Mouse (Mus musculus): ENCODE results near the gene Pkn1.

The Pkn1 gene

DNA sequence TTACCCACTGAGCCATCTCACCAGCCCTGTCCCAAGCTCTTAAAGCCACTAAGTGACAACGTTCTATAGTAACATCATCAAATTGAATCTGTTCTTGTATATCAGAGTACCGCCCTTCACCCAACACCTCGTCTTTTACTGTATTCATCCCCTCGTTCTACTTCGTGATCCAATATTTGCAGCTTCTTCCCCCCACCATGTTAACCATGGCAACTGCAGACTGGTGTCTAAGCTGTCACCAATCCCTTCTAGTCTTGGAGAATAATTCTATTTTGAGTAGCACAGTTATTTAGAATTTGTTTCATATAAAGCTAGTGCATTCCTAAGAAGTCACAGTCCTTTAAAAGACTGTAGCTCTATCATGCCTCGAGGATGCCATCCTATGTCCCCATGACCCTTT lies 9.7 kb downstream of the Pkn1 start:
- DNase-seq (ENCODE audit: low read depth), result no peak

DNA sequence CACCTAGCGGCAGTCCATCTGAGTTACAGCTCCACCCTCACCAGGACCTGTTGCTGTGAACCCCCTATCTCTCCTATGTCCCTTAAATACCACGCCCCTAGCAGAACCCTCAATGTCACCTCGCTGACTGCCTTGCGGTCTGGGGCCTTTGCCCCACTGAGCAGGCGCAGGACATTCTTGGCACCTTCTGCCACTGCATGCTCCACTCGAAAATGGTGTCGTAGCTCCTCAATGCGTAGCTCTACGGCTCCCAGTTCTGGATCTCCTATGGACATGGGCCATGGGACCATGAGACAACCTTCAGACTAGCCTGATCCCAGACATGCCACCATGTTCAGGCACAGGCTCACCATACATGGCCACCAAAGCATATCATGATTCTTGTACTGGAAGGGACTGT lies 14.5 kb downstream of the Pkn1 start:
- DNase-seq (ENCODE audit: low read depth), result no peak

DNA sequence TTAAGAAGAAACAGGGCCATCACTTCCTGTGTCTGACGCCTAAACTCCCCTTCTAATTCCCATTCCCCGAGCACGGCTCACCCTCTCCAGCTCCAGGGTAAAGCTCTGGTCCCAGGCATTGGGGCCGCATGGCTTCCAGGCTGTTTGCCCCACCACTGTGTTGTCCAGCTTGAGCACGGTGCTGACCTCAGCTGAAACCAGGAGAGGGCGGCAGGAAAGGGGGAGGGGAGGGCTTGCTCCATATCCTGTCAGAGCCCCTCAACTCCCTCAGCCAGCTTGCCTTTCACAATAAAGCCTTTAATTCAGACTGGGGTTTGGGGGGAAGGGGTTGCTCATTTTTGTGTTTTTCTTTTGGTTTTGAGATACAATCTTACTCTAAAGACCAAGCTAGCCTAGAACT lies 17.9 kb downstream of the Pkn1 start:
- no peak for DNase-seq (ENCODE audit: low read depth)

DNA sequence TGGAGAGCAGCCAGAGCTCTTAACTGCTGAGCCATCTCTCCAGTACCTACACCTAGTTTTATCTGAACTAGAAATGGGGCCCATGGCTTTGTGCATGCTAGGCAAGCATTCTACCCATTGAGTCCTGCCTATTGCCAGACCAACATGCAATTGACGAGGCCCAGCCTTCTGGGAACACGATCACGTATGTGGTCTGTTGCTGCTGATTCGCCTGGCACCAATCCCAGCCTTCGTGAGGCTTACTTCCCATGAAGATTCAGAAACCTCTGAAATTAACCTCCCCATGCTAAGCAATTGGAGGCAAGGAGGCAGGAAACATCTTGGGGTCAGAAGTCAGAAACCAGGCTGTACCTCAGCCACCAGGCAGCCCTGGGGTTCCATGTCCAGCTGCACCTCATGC lies 18.4 kb downstream of the Pkn1 start:
- DNase-seq (ENCODE audit: low read depth), result no peak

DNA sequence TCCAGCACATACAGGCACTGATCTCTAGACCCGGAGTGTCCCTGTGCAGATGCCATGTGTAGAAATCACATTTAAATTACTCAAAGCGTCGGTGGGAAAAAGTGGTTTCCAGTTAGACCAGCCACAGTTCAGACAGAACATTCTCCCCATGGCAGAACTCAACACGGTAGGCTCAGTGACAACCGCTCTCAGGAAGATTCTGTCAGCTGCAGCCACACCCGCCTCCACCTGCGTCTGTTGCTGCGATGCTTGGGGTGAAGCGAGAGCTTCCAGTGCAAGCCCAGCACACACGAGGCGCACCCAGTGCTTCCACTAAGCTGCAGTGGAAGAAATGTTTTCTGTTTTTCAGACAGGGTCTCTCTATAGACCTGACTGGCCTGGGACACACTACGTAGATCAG lies 19.1 kb downstream of the Pkn1 start:
- DNase-seq (ENCODE audit: low read depth), result no peak

DNA sequence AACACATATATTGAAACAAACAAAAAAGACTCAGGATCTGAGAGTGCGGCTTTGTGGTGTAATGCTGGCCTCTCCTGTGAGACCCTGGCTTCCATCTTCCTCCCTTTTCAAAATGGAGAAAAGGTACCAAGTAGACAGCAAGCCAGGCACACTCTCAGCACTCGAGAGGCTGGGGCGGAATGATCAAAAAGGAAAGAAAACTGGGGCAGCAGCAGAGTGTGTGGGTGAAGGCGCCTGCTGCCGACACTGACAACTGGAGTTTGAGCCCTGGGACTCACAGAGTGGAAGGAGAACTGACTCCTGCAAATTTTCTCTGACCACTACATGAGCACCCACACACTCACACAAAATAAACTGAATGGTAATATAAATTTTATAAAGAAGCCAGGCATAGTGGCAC lies 24.5 kb downstream of the Pkn1 start:
- DNase-seq (ENCODE audit: low read depth), result no peak

DNA sequence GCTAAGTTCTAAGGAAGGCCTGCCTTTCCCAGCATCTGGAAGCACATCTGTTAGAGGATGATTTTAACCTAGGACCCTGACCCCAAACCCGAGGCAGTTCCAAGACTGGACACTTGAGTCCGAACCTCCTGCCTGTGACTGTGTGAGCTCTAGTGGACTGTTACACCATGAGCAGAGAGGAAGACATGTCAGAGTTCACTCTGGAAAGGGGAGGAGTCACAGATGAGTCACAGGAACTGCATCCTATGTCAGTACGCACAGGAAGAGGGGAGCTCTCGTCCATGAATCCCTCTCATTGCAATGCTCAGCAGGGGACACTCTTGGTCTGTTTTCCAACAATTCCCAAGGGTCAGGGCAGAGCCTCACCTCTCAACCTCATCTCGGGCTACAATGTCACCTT lies 26.0 kb downstream of the Pkn1 start:
- no peak for DNase-seq (ENCODE audit: low read depth)

DNA sequence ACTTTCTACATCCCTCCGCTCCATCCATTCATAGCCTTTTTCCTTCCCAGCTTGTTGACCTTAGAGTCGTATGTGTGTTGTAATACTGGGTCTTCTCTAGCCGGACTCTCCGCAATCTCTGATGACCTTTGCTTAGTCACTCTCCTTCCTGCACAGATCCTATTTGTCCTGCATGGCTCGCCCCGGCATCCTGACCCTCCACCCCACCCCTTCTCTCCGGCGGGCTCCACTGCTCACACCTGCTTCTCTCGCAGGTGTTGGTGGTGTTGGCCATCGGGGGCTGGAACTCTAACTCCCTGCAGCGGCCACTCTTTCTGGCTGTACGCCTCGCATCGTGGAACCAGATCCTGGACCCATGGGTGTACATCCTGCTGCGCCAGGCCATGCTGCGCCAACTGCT lies 30.0 kb downstream of the Pkn1 start:
- no peak for DNase-seq (ENCODE audit: low read depth)

DNA sequence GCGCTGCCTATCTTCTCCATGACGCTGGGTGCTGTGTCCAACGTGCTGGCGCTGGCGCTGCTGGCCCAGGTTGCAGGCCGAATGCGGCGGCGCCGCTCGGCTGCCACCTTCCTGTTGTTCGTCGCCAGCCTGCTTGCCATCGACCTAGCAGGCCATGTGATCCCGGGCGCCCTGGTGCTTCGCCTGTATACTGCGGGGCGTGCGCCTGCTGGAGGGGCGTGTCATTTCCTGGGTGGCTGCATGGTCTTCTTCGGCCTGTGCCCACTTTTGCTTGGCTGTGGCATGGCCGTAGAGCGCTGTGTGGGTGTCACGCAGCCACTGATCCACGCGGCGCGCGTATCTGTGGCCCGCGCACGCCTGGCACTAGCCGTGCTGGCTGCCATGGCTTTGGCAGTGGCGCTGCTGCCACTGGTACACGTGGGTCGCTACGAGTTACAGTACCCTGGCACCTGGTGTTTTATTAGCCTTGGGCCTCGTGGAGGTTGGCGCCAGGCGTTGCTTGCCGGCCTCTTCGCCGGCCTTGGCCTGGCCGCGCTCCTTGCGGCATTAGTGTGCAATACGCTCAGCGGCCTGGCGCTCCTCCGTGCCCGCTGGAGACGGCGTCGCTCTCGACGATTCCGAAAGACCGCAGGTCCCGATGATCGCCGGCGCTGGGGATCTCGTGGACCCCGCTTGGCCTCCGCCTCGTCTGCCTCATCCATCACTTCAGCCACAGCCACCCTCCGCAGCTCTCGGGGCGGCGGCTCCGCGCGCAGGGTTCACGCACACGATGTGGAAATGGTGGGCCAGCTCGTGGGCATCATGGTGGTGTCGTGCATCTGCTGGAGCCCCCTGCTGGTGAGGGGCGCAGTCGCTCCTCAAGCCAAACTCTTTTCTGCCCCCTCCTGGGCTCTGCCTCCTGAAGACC lies 30.7 kb downstream of the Pkn1 start:
- no peak for DNase-seq (ENCODE audit: low read depth)

DNA sequence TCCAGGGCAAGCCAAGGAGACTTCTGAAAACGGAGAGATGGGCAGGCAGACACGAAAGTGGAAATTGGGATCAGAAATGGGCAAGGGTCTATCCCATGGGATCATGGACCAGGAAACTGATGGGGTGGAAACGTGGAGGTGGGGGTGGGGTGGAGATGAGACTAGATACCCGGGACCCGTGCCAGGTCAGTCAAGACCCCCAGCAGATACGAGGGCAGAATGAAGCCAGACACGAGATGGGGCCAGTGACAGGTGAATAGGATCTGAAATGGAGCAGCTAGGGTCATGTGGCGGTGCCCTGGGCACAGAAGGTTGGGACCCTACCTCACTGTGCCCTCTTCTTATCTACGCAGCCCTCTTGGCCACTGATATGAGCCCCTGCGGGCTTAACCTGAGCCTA lies 31.5 kb downstream of the Pkn1 start:
- no peak for DNase-seq (ENCODE audit: low read depth)

DNA sequence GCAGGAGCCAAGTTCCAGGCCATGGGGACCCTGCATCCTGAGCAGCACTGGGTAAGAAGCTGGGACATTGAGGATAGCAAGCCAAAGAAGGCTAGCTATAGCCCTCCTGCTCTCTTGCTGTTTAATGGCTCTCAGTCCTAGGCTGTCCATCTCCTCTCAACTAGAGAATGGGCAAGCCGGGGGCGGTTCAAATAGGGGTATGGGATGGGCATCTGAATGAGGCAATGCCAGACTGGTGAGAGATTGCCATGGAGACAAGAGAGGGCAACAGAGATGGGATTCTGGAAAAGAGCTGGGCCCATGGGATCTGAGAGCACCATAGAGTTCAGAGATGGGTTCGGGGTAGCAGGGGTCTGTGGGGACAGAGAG lies 32.1 kb downstream of the Pkn1 start:
- DNase-seq (ENCODE audit: low read depth), result no peak

DNA sequence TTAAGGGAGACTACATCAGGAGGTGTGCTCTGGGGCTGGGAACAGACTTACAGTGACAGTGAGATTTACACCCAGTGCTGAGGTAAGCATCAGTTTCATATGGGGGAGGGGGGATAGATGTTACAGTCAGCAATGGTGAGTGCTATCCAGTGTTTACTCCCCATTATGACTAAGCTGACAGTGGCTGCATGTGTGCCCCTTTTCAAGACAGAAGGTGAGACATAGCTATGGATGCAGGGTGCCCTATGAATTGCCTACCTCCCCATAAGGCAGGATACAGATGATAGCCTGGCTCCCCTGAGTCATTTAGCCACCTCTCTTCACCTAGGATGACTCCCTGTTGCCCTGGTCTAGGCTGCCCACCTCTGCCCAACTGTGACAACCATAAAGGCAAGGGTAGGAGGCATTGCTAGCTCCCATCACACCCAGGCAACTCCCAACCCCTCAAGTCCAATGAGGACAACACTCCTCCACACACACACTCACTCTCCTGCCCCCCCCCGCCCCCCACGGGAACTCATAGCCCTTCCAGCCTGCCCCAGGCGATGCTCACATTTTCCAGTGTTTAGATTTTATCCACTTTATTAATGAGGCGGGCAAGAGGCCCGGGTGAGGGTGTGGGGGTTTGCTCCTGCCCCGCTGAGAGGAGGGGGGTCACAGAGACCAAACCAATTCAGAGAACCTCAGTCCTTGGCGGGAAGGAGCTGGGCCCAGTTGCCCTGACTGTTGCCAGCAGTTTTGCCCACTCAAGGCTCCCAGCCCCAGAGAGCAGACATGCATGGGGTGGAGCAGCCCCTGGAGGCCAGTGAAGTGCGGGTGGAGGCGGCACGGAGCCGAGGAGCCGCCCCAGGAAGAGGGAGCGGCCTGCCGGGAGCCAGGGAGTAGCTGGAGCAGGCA lies 32.8 kb downstream of the Pkn1 start, which contains the start of gene Ptger1:
Ptger1 (plus strand) TSS at position 710 of the 897 bp plus-strand sequence.
- no peak for DNase-seq (ENCODE audit: low read depth)

DNA sequence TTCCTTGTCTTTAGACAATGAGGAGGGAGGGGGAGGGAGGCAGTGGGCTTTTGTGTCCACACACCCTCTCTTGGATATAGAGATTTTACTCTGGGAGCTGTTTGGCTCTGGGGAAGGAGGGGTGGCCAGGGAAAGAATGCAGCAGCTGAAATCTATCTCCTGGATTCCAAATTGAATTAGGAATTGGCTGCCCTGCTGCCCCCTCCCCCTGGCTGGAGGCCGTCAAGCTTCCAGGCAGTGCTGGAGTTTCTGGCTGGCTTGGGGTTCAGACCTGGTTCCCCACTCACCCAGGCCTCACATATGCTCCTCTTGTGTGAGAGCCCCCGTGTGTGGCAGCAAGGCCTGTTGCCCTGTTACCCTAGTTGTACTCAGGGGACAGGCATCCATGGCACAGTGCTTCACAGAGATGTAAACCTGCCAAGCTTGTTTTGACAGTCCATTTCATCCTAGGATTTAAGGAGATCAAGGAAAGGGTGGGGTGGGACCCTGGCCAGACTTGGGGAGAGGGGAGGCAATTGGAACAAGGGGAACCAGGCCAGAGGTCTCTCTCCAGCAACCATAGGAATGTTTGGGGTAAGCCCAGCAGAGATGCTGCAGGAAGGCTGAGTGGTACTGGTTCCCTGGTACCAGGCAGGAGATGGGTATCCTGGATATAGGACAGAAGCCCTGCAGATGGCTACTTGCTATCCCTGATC lies 33.9 kb downstream of the Pkn1 start:
- DNase-seq (ENCODE audit: low read depth), result no peak

DNA sequence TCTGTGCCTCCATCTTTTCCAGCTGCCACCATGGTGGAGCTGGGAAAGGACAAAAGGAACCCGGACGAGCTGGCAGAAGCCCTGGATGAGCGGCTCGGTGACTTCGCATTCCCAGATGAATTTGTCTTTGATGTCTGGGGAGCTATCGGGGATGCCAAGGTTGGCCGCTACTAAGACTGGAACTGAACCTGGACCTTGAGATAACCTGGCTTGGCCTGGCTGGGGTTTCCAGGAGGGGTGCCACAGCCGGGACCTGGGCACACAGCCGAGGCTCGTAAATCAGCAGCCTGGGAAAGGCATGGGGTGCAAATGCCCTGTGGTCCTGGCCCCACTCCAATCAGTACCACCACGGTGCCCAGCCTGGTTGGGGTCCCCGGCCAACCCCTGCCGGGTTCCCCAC lies 34.9 kb downstream of the Pkn1 start:
- no peak for DNase-seq (ENCODE audit: low read depth)

DNA sequence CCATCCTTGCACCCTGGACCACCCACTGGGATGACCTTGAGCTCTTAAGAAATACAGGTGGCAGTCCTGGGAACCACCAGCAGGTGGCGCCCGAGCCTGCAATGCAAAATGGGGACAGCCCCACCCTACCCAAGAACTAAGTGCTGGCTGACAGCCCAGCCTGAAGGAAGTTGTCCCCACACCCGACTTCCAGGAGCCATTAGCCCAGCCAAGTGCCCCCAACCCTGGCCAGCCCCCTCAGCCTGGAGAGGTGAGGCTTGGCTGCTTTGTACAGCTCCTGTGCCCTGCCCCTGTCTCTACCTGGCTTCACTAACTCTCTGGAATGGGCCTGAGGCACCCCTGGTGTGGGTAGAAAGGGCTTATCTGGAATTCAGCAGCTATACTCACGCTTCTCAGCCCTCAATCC lies 36.6 kb downstream of the Pkn1 start:
- DNase-seq (ENCODE audit: low read depth), result peak; percentile 74

DNA sequence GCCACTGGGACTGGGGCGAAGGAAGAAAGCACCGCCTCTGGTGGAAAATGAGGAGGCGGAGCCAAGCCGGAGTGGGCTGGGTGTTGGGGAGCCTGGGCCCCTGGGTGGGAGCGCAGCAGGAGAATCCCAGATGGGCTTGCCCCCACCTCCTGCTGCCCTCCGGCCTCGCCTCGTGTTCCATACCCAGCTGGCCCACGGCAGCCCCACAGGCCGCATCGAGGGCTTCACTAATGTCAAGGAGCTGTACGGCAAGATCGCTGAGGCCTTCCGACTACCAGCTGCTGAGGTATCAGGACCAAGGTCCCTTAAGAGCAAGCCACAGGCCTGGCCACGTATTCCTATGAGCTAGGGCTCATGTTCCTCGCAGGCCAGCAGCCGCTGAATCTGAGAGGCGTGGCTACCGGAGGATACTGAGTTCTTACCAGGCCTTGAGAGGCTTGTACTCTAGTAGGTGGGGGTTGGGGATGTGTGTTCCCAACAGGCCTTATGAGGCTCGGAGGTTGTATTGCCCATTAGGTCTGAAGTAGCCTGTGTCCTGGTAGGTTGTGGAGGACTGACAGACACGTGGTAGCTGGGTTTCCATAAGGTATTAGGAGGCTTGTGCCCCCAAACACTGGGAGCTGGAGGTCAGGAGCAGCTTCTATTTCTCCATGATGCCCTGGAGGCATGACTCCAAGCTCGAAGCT lies 37.8 kb downstream of the Pkn1 start:
- no peak for DNase-seq (ENCODE audit: low read depth)

DNA sequence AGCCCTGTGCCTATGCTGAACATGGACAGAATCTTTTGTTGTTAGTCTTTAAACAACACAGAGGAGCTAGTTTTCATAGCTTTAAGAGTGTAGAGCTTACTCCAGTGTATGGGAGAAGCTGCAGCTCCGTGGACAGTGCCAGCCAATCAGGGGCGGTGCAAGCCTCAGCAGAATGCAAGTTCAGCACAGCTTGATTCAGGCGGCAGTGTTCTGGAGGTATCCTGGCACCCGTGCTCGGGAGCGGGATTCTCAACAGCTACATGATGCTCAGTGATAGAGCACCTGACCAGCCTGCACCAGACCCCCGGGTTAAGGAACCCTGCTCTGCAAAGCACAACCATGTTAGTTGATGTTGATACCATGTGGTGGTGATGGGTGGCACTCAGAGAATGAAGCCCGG lies 38.4 kb downstream of the Pkn1 start:
- DNase-seq (ENCODE audit: low read depth), result no peak

DNA sequence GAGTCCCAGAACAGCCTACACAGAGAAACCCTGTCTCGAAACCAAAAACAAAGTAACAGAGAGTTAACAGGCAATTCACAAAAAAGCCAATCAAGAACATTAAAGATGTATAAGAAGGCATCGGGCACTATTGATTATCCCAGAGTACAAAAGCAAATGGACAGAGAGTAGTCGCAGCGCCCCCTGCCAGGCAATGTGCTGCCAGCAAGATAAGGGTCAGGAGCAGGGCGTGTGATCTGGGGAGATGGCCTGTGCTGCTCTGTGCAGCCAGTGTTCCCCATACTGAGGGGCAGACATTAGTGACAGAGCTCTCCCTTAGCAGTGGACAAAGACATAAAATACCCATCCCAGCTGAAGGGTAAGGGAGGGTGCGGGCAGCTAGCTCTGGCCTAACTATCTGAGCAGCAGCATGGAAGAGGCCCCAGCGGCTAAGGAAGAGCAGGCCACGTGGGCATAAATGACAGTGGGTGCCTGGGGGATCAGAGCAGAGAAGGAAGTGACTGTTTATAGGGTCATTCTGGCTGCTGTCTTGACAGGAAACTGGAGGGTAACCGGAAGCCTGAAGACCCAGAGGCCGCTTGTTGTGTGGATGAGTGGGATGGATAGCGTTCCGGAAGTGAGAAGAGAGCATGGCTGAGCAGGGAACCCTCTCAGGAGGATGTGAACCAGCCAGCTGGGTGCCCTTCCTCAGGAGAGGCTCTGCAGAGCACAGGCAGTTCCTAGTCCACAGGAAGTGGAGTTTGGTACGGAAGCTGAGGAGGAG lies 42.3 kb downstream of the Pkn1 start:
- no peak for DNase-seq (ENCODE audit: low read depth)

DNA sequence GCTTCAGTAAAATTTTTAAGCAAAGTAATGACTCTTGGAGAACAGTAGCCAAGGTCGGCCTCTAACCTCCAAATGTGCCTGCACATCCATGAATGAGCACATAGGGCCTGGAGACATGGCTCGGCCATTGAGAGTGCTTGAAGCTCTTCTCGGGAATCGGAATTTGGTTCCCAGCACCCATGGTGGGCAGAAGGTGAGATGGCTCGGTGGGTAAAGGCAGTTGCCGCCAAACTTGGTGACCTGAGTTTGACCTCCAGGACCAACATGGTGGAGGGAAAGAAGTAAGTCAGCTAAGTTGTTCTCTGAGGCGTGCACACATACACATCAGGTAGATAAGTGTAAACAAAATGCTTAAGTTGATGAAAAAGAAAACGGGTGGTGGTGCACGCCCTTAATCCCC lies 42.9 kb downstream of the Pkn1 start:
- DNase-seq (ENCODE audit: low read depth), result no peak

DNA sequence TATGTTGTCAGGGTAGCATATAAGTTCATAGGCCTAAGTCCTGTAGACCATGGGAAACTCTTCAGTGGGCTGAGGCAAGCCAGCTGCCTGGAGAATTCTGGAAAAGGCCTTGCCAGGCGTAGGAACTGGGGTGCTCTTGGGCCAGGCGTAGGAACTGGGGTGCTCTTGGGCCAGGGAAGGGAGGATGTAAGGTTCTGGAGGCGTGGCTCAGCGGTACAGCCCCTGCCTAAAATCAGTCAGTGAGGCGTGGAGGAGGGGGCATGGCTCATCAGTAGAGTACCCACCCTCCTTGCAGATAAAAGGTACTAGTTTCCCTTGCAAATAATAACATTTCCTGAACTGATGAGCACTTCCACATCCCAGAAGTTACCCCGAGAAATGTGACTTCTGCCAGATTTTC lies 44.3 kb downstream of the Pkn1 start:
- no peak for DNase-seq (ENCODE audit: low read depth)

DNA sequence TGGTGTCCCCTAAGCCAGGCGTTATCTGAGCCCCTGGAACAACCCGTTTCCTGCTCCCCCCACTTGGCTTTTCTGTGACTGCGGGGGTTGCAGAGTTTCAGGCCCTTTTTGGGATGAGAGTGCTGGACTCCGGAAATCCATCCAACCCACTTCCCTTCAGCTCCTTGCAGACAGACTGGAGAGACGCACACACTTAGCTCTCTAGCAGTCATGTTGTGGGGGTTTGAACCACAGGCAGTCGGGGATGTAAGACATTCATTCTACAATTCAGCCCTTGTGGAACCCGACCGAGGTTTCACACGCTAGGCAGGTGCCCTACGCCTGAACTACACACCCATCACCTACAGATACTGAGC lies 45.3 kb downstream of the Pkn1 start:
- no peak for DNase-seq (ENCODE audit: low read depth)
